Mouse (Mus musculus) megakaryocyte, embryonic 14.5 days (primary cell): ENCODE results near the gene Nlrp9b.

Source experiments
- FLI1 ChIP-seq: IDR thresholded peaks from 2 replicates; pipeline ENCODE4 v1.6.1; 2012; ENCODE audit warnings: low read length, inconsistent platforms, mixed read lengths
- GATA1 ChIP-seq: IDR thresholded peaks from 3 replicates; pipeline ENCODE4 v1.6.1; 2012; ENCODE audit warnings: mixed read lengths, low read length, inconsistent platforms, borderline replicate concordance

DNA sequence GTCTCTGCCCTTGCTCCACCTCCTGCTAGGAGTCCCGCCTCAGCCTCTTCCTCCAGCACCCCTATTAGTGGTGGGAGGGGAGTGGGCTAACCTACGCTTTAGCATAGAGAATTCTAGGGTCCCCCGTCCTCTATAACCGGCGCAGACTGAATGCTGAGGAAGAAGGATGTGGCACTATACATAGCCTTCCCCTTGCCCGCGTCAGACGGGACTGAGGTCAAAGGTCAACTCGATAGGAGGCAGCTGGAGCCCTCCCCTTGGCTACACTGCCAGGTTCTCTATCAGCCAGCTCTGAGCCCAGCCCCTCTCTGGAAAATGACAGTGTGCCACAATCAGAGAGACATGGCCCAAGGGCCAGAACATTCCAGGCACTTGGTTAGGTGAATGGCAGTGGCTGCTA, 40.7 kb upstream of the Nlrp9b start, which contains the start of gene Igsf23:
- TF ChIP-seq GATA1 = no peak
- TF ChIP-seq FLI1 = no peak
